Mouse (Mus musculus) lung, postnatal 36 days (tissue): ENCODE results near the gene Pax1.

Experiments
- DNase-seq: peaks from one replicate; pipeline ENCODE4 v3.0.0; 2022; ENCODE audit warnings: mixed read lengths

The Pax1 gene

GRCm38 (mm10) chr2:147361581-147361980, at the start of gene Pax1:
Gene Pax1, plus strand, starts transcription at chr2:147361925.
- no peak for DNase-seq

DNA sequence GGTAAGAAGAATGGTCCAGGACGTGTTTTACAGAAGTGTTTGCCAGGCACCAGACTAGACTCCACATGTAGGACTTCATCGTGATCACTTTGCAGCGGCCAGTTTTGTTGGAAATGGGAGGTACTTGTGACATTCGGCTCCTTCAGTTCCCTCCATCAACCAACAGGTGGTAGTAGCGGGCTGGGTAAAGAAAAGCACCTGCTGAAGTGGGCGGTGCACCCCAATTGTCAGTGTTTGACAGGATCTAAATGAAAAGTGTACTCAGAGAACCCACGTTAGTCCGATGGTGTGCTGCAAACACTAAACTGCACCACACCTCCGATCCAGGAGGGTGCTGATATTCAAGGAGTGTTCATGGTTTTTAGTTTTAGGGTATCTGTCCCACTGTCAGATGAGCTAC, 40.7 kb upstream of the Pax1 start:
- peak; percentile 21 for DNase-seq

- no peak for DNase-seq
Observed at GRCm38 (mm10) chr2:147325178-147325577, 36.5 kb upstream of the Pax1 start.

GRCm38 (mm10) chr2:147332731-147333130, 29.0 kb upstream of the Pax1 start:
- DNase-seq, result no peak

DNA sequence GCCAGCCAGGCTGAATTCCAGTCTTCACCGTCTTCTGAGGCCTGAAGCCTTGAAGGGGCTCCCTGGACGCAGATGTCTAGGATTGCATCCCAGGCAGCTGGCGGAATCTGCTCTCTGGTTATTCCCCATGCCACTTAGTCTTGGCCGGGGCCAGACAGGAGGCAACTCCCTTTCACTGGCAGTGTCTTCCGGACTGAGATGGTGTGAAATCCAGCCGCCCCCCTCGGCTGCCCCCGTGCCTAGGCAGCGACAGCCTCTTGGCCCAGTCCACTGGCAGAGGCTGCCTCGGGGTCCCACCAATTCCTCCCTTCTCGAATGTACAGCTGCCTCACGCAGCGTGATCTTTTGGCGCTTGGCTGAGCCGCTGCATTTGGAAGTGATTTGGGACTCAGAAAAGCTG, 23.0 kb upstream of the Pax1 start:
- no peak for DNase-seq

DNA sequence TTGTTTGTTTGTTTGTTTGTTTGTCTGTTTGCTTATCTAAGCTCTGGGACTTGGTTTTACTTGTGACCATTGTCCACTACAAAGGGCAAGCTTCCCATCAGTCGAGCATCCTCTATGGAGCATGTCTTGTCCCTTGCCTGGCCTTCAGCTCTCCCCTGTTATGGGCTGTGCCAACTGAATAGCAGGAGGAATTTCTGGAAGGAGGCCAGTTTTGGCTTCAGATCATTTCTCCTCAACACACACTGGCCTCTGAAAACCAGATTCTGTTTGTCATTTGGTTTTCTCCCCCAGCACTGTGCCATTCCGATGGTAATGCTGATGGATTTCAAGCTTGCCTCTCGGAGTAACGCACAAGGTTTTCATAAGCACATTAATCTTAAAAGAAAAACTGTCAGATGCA, 21.9 kb upstream of the Pax1 start:
- DNase-seq, result no peak

- no peak for DNase-seq
Observed at GRCm38 (mm10) chr2:147342198-147342597, 19.5 kb upstream of the Pax1 start.

DNA sequence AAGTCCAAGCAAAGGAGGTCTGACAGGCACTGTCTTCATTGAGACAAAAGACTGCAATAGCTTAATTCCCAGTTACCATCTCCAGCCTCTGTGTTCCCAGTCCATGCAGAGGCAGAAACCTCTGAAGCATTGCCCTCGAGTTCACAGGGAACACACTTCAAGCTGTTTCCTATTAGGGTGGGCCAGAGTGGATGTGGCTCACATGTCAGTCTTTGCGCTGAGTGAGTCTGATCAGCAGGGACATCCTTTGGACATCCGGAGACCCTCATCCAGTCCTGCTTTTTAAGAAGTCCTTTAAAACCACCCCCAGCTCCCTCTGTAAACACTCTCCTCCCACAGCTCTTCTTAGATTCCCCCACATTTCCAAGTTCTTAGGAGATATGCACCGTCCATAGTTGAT, 2.0 kb upstream of the Pax1 start:
- DNase-seq, result no peak

GRCm38 (mm10) chr2:147360401-147360800, 1.3 kb upstream of the Pax1 start:
- DNase-seq, result no peak

GRCm38 (mm10) chr2:147360856-147361255, 869 bp upstream of the Pax1 start:
- DNase-seq, result no peak

GRCm38 (mm10) chr2:147362316-147362715, 591 bp downstream of the Pax1 start:
- peak; percentile 12 for DNase-seq

DNA sequence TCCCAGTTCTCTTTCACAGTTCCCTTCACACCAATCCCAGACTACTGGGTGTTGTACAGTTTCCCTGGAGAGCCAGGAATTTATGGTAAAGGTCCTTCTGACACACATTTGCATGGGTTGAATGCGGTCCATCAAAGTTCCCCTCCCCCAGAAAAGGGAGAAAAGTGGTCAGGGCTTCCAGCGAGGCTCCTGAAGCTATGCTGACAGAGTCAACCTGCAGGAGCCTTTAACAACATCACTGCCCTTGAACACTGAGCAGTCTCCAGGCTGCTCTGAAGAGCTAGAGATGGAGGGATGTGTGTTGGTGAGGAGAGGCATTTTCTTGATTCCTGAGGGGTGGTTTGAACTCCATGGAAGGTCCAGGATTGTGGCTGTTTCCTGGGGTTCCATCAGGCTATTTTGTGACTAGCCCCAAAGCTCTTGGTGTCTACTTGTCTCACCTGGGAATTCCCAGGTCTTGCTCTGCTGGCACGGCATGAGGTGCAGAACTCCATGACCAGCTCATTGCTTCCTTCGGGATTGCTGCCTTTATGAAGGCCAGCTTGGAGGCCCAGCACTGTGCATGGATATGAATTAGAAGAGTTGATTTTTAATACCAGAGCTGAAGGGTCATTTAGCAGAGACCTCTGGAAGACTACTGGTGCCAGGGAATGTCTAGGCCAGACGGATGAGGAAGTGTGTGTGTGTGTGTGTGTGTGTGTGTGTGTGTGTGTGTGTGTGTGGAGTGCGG, 1.8 kb downstream of the Pax1 start:
- DNase-seq, result no peak

- DNase-seq, result no peak
Observed at GRCm38 (mm10) chr2:147364198-147364597, 2.5 kb downstream of the Pax1 start.

- DNase-seq, result no peak
Observed at GRCm38 (mm10) chr2:147364982-147365907, 3.5 kb downstream of the Pax1 start.

DNA sequence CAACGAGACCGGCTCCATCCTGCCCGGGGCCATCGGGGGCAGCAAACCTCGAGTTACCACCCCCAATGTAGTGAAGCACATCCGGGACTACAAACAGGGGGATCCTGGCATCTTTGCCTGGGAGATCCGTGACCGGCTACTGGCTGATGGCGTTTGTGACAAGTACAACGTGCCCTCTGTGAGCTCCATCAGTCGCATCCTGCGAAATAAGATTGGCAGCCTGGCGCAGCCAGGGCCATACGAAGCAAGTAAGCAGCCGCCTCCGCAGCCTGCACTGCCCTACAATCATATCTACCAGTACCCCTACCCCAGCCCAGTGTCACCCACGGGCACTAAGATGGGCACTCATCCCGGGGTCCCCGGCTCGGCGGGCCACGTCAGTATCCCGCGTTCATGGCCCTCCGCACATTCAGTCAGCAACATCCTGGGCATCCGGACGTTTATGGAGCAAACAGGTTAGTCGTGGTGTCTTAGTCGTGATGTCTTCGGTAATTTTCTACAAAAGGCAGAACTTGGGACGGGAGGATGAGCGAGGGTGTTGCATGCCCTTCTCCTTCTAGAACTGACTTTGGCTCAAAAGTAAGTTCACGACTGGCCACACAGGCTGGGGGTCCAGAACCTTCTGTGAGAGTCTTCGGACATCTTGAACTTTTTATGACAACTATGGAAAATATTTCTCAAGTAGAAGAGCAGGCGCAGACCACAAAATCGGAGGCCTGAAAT, 4.3 kb downstream of the Pax1 start:
- DNase-seq, result no peak

GRCm38 (mm10) chr2:147367246-147367820, 5.6 kb downstream of the Pax1 start:
- DNase-seq, result no peak

- DNase-seq, result no peak
Observed at GRCm38 (mm10) chr2:147367911-147368591, 6.3 kb downstream of the Pax1 start.

DNA sequence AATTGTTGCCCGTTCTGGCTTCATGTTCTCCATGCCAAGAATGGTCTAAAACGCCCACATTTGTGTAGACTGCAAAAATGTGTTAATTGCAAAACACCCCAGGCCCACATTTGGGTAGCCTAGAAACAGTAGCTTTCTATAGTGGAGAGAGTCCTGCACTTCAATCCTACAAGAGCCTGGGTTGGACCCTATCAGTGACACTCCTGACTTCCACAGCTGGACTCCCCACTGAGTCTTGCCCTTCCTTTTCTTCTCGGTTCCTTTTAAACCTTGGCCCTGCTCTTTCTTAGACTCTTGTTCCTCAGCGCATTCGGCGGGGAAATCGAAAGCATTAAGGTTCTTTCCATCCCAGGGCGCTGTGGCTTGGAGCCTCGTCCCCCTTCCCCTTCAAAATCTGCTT, 7.8 kb downstream of the Pax1 start:
- DNase-seq, result no peak

- DNase-seq, result no peak
Observed at GRCm38 (mm10) chr2:147370091-147370490, 8.4 kb downstream of the Pax1 start.

DNA sequence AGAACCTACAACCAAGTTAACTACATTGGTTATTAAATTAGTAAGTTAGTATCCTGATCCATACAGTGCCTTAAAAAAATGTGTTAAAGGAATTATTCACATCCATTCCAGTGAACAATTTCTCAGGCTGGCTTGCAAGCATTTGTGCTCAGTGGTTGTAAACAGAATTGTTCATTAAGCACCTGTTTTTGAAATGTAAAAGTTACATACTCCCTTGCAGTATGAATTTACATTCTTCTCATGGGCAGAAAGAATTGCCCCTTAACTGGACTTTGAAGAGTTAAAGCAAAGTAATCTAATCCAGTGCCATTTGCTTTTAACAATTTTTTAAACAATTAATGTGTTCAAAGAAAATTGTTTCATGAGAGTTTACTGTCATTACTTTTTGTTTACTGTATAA, 9.6 kb downstream of the Pax1 start:
- no peak for DNase-seq

DNA sequence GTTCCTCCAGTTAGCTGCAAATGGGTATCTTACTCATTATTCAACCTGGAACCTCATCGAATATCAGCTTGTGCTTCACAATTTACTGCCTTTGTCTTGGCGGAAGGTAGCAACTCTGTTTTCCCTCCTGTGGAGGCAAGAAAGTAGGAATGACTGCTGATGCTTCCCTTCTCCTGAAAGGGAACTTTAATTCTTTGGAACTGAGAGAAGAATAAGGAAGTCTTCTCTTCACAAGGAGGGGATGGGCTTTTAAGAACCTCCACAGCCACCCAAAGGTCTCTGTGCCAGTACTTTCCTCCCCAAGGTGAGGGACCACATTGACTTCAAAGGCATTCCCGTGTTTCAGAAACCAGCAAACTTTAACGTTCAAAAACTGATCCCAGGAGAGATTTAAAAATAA, 10.1 kb downstream of the Pax1 start:
- DNase-seq, result no peak

- DNase-seq, result no peak
Observed at GRCm38 (mm10) chr2:147372947-147373666, 11.4 kb downstream of the Pax1 start.
